Mouse (Mus musculus): ENCODE data around the gene Btbd35f13. TPM values are rescaled to one million over a fixed set of nuclear protein-coding genes. Genes with fewer than 3 reads are reported as not detected.
"Not testable (repeated sequence)": the region's sequence is repeated elsewhere in the genome, so short reads cannot be mapped to it uniquely, and the experiment has no call there.

Gene Btbd35f13
- not detected in 2 replicates for total RNA-seq (2014; rRNA removed; ENCODE audit: low replicate concordance)
- polyA plus RNA-seq (2015; fragmentation: Nextera tagmentation; extraction: Ambion mirVana), result not detected in 2 replicates

DNA sequence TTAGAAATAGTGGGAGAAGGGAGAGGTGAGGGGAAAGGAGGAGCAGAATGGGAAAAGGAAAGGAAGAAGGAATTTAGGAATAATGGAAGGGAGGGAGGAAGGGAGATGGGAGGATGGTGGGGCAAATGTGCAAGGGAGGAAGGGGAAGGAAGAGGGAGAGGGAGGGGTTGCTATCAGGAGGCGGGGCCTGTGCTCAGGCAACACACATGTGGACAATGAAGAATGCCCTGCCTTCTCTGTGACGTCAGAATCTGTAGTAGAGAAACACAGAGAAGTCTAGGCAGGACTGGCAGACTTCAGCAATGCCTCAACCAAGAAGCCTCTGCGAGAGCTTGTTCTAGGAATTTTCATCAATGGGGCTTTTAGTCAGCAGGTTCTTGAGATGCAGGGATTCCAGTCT lies at the start of gene Btbd35f13:
Btbd35f13 (plus strand) TSS at position 301 of the 400 bp plus-strand sequence.
- H3K4me3 ChIP-seq (ENCODE audit: low read depth, low read length); H3K4me2 ChIP-seq (ENCODE audit: low read depth, low read length); H3K9ac ChIP-seq (replicated peaks; ENCODE audit: low read depth, low read length); H3K36me3 ChIP-seq (replicated peaks; ENCODE audit: control insufficient read depth, insufficient read depth, low read length); DNase-seq (ENCODE audit: low spot score); H3K27me3 ChIP-seq (ENCODE audit: control insufficient read depth, insufficient read depth, low read length); ATAC-seq (ENCODE audit: insufficient read depth, low read depth); H3K4me1 ChIP-seq (ENCODE audit: control insufficient read depth, insufficient read depth); H3K27ac ChIP-seq (ENCODE audit: low read depth); H3K9me3 ChIP-seq (replicated peaks; ENCODE audit: control insufficient read depth, low read length): not testable (repeated sequence)
- WGBS, result 47% methylated on average over 2 of the region's 3 CpGs

DNA sequence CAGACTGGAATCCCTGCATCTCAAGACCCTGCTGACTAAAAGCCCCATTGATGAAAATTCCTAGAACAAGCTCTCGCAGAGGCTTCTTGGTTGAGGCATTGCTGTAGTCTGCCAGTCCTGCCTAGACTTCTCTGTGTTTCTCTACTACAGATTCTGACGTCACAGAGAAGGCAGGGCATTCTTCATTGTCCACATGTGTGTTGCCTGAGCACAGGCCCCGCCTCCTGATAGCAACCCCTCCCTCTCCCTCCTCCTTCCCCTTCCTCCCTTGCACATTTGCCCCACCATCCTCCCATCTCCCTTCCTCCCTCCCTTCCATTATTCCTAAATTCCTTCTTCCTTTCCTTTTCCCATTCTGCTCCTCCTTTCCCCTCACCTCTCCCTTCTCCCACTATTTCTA lies 45.3 kb downstream of the Btbd35f13 start, which contains the start of gene Btbd35f14:
Btbd35f14 (minus strand) TSS at position 101 of the 400 bp plus-strand sequence.
- not testable (repeated sequence) for ATAC-seq (ENCODE audit: insufficient read depth, low read depth); H3K9me3 ChIP-seq (replicated peaks; ENCODE audit: control insufficient read depth, low read length); H3K36me3 ChIP-seq (replicated peaks; ENCODE audit: control insufficient read depth, insufficient read depth, low read length); H3K4me3 ChIP-seq (ENCODE audit: low read depth, low read length); H3K4me2 ChIP-seq (ENCODE audit: low read depth, low read length); H3K27me3 ChIP-seq (ENCODE audit: control insufficient read depth, insufficient read depth, low read length); H3K27ac ChIP-seq (ENCODE audit: low read depth); DNase-seq (ENCODE audit: low spot score); H3K9ac ChIP-seq (replicated peaks; ENCODE audit: low read depth, low read length); H3K4me1 ChIP-seq (ENCODE audit: control insufficient read depth, insufficient read depth)
- no CpG with 5 or more reads among the region's 3 CpGs for WGBS

Other genes with a start within 250 kb of the Btbd35f13 start
- gene Btbd35f15, start 79.9 kb upstream of the Btbd35f13 start, total RNA-seq (2014; rRNA removed; ENCODE audit: low replicate concordance), result not detected in 2 replicates
- gene Btbd35f15, start 79.9 kb upstream of the Btbd35f13 start, polyA plus RNA-seq (2015; fragmentation: Nextera tagmentation; extraction: Ambion mirVana), result not detected in 2 replicates
- not detected in 2 replicates for gene Btbd35f14, start 45.2 kb downstream of the Btbd35f13 start, total RNA-seq (2014; rRNA removed; ENCODE audit: low replicate concordance)
- not detected in 2 replicates for gene Btbd35f14, start 45.2 kb downstream of the Btbd35f13 start, polyA plus RNA-seq (2015; fragmentation: Nextera tagmentation; extraction: Ambion mirVana)

Data from heart, postnatal 0 days (tissue).